9 mouse cellular contexts compared by ENCODE assay signal in the genomic region with DNA sequence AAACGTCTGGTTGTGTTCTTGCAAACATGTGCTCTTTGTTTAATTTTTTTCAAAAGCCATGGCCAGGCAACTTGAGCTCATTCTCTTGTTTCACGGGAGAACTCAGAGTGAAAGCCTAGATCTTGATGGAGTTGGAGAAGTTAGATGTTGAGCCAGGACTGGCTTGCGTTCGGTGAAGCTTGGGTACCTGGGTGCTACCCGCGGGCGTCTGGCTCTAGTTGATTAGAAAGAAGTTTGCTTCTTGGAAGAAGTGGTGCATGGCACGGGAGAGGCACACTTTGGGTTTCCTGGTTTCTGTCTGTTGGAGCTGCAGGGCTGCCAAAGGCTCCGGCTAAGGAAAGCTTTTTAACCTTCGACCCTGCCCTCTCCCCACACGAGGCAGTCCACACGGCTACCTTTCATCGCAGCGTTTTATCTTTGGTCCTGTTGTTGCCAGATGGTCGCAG. TPM values are rescaled to one million over a fixed set of nuclear protein-coding genes. Genes with fewer than 3 reads are reported as not detected.
A peak's percentile ranks its signal among the peaks of the same experiment; 100 is the strongest.
DNase-seq lines count a peak whose midpoint lies in the region; ATAC-seq and TF ChIP-seq lines count a peak whose summit lies in the region.
"Had no signal": no experiment of that assay in that cellular context is flagged by ENCODE, and none has a peak within 500 bp of the region (broad histone marks: within the 10 kb centered on the region; RNA-seq: fewer than 3 reads in every experiment).

No protein-coding gene starts in this region.

- no peak for TF ChIP-seq CTCF in liver, embryonic 14.5 days (IDR thresholded peaks at IDR 0.05; ENCODE audit: low read depth)

- H3K4me2 ChIP-seq in liver, embryonic 14.5 days (ENCODE audit: low read depth): peak overlapping the region; percentile 49; the same call in 1 of the 2 replicates

- WGBS in hindbrain, embryonic 10.5 days: 2% methylated on average over 15 of the region's 15 CpGs
- WGBS in liver, embryonic 14.5 days (ENCODE audit: insufficient replicate concordance): 2% methylated on average over 15 of the region's 15 CpGs

- H3K4me3 ChIP-seq in hindbrain, embryonic 10.5 days: peak overlapping the region; percentile 78
- H3K4me3 ChIP-seq in liver, embryonic 14.5 days (ENCODE audit: insufficient read depth in 1 of 2, low read depth in 2 of 2, low read length in 2 of 2): peak overlapping the region in 1 of 2 experiments; percentile 13; a peak in 1 of 4 replicates

- H3K36me3 ChIP-seq in hindbrain, embryonic 10.5 days: no peaks in the 10 kb centered on the region
- no peaks in the 10 kb centered on the region for H3K36me3 ChIP-seq in liver, embryonic 14.5 days (replicated peaks; ENCODE audit: control insufficient read depth, insufficient read depth, low read depth)

- no peak overlapping the region for H3K9ac ChIP-seq in liver, embryonic 14.5 days (replicated peaks)

- ATAC-seq in liver, embryonic 14.5 days (ENCODE audit: insufficient read depth): no peak

- H3K4me1 ChIP-seq in hindbrain, embryonic 10.5 days (replicated peaks): peaks cover 34% of the 10 kb centered on the region
- no peaks in the 10 kb centered on the region for H3K4me1 ChIP-seq in liver, embryonic 14.5 days (replicated peaks; ENCODE audit: control insufficient read depth in 2 of 2, insufficient read depth in 2 of 2, low read length in 1 of 2)

- H3K27ac ChIP-seq in hindbrain, embryonic 10.5 days: peak overlapping the region; percentile 87; the same call in 1 of the 2 replicates
- no peak overlapping the region for H3K27ac ChIP-seq in liver, embryonic 14.5 days

- DNase-seq in 3T3-L1 (ENCODE audit: low read depth, low spot score): peak; percentile 65
- DNase-seq in ES-CJ7 (ENCODE audit: low read depth, low spot score): peak; percentile 12
- DNase-seq in hindbrain, embryonic 10.5 days (ENCODE audit: low spot score): peak; percentile 60
- DNase-seq in liver, embryonic 14.5 days (ENCODE audit: low read depth in 3 of 3, low spot score in 3 of 3): no peak
- no peak for DNase-seq in right cerebral cortex, postnatal 36 days (ENCODE audit: low spot score in 2 of 2)
- no peak for DNase-seq in cerebellum, postnatal 36 days
- DNase-seq in gastrocnemius, postnatal 10 days: no peak
- no peak for DNase-seq in thymus, postnatal 14 days

- TF ChIP-seq EP300 in liver, embryonic 14.5 days (IDR thresholded peaks at IDR 0.05; ENCODE audit: low read depth): no peak

- peaks cover 59% of the 10 kb centered on the region for H3K27me3 ChIP-seq in hindbrain, embryonic 10.5 days (ENCODE audit: insufficient read depth, poor library complexity, severe bottlenecking)
- peaks cover 22% of the 10 kb centered on the region for H3K27me3 ChIP-seq in liver, embryonic 14.5 days (ENCODE audit: control insufficient read depth, insufficient read depth, low read length)

- H3K9me3 ChIP-seq in hindbrain, embryonic 10.5 days: no peaks in the 10 kb centered on the region
- H3K9me3 ChIP-seq in liver, embryonic 14.5 days (ENCODE audit: control insufficient read depth, low read length): no peaks in the 10 kb centered on the region

RNA-seq across cellular contexts. Expression of gene Gxylt2, which starts 0.9 kb away (rescaled TPM):
- polyA plus RNA-seq in hindbrain, embryonic 10.5 days (2016; fragmentation: Nextera tagmentation; extraction: Ambion mirVana): 2.4 and 3.1 TPM in 2 replicates
- polyA plus RNA-seq in liver, embryonic 14.5 days (2012; rRNA removed): 0.01 and 0.04 TPM in 2 replicates
- polyA plus RNA-seq in liver, embryonic 14.5 days (2014; fragmentation: Nextera tagmentation; extraction: Ambion mirVana): not detected in 2 replicates
- 1 to 10 TPM; 5.0 to 7.9 TPM for total RNA-seq in gastrocnemius, postnatal 10 days (2021)
- total RNA-seq: neutrophil, adult 5-6 weeks had no signal

RNA-seq across cellular contexts. Expression of gene Shq1, which starts 34.4 kb away (rescaled TPM):
- polyA plus RNA-seq in hindbrain, embryonic 10.5 days (2016; fragmentation: Nextera tagmentation; extraction: Ambion mirVana): 19.1 and 21.2 TPM in 2 replicates
- polyA plus RNA-seq in liver, embryonic 14.5 days (2012; rRNA removed): 5.2 and 5.8 TPM in 2 replicates
- 8.7 and 10.6 TPM in 2 replicates for polyA plus RNA-seq in liver, embryonic 14.5 days (2014; fragmentation: Nextera tagmentation; extraction: Ambion mirVana)
- total RNA-seq in gastrocnemius, postnatal 10 days (2021): 1 to 10 TPM; 2.9 to 3.3 TPM

Comparison
In these comparisons a context has a peak if more than half of its experiments do, and no peak if none do; other contexts are left out.
1. DNase-seq: peak in 3T3-L1 (single experiment), ES-CJ7 (single experiment) and hindbrain, embryonic 10.5 days (single experiment); none in liver, embryonic 14.5 days (0 of 3), right cerebral cortex, postnatal 36 days (0 of 2), cerebellum, postnatal 36 days (0 of 2), gastrocnemius, postnatal 10 days (single experiment) and thymus, postnatal 14 days (single experiment).